Mouse (Mus musculus): ENCODE results near the gene Gbp2. TPM values are rescaled to one million over a fixed set of nuclear protein-coding genes. Genes with fewer than 3 reads are reported as not detected.

Gbp2 gene
- 10 to 100 TPM; 44.6 to 52.5 TPM for total RNA-seq (2023)

GRCm38 (mm10) chr3:142620111-142620955, at the start of gene Gbp2:
Gene Gbp2, plus strand, starts transcription at chr3:142620602.

DNA sequence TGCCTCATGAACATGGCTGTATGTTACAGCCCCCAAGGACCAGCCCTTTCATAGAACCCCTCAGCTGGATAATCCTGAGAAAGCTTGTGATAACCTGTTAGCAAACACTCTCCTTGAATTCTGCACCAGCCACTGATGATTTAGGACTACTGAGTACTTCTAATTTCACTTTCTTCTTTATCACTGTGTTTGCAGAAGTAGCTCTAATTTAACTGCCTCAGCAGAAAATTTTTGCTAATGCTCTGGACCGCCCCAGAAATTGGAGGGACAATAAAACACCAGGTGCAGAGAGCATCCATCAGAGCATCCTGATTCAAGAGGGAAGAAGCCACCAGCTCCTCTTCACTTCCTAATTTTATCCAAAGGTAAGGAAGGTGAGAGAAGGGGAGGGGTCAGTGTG, 25.9 kb upstream of the Gbp2 start, which contains the start of gene Gbp2b:
Gene Gbp2b (plus strand): TSS at position 301 of the 400 bp plus-strand sequence.

Other genes with a start within 250 kb of the Gbp2 start
- 10 to 100 TPM; 61.1 to 64.6 TPM for gene Pdlim5, start 224.9 kb upstream of the Gbp2 start, total RNA-seq (2023)
- gene Gbp5, start 126.6 kb upstream of the Gbp2 start, total RNA-seq (2023), result 10 to 100 TPM; 37.4 to 40.9 TPM
- gene Gbp7, start 90.3 kb upstream of the Gbp2 start, total RNA-seq (2023), result 10 to 100 TPM; 62.2 to 71.1 TPM
- gene Gbp3, start 60.6 kb upstream of the Gbp2 start, total RNA-seq (2023), result 100 to 1,000 TPM; 159 to 167 TPM
- 1 to 10 TPM; 1.1 to 1.4 TPM for gene Gbp2b, start 25.8 kb upstream of the Gbp2 start, total RNA-seq (2023)
- gene Kyat3, start 80.4 kb downstream of the Gbp2 start, total RNA-seq (2023), result 1 to 10 TPM; 3.0 to 4.0 TPM
- 10 to 100 TPM; 50.3 to 55.5 TPM for gene Gtf2b, start 144.4 kb downstream of the Gbp2 start, total RNA-seq (2023)

Data from T-cell, adult 66 days (primary cell).